Mouse (Mus musculus): ENCODE results near the gene Eva1c. TPM values are rescaled to one million over a fixed set of nuclear protein-coding genes. Genes with fewer than 3 reads are reported as not detected.

Gene Eva1c
- polyA plus RNA-seq, 1 experiment = 2.2 TPM

DNA sequence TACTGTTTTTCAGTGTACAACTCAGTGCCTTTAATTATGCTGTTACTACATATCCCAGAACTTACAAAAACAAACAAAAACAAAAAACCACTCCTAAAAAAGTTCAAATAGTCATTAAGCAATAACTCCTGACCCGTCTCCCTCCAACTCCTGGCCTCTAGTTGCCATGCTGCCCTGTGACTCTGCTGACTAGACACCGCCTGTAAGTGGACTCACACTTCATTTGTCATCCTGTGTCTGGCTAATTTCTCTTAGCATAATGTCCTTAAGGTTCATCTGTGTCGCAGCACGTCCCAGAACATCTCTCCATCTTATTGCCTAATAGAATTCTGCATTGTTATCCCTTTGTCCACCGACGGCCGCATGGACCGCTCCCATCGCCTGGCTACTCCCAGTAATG, 979 bp downstream of the Eva1c start:
- H3K27me3 ChIP-seq (ENCODE audit: control insufficient read depth, insufficient read depth, low read length) = no peaks in the 10 kb centered on the region
- DNase-seq = no peak
- no peak overlapping the region for H3K4me3 ChIP-seq (replicated peaks; ENCODE audit: insufficient read depth, low read depth, low read length)
- WGBS = 87% methylated on average over 9 of the region's 9 CpGs
- no peak overlapping the region for H3K27ac ChIP-seq (ENCODE audit: insufficient read depth, low read length)
- H3K4me1 ChIP-seq (ENCODE audit: control insufficient read depth, insufficient read depth, low read length) = no peaks in the 10 kb centered on the region
- no peak for TF ChIP-seq POLR2A (IDR thresholded peaks at IDR 0.05; ENCODE audit: borderline replicate concordance, insufficient read depth, low read length)
- no peak for TF ChIP-seq CTCF (IDR thresholded peaks at IDR 0.05; ENCODE audit: borderline replicate concordance, insufficient read depth, low read depth, low read length)

GRCm38 (mm10) chr16:90829136-90829535, 2.6 kb downstream of the Eva1c start:
- H3K4me3 ChIP-seq (replicated peaks; ENCODE audit: insufficient read depth, low read depth, low read length) = no peak overlapping the region
- H3K27me3 ChIP-seq (ENCODE audit: control insufficient read depth, insufficient read depth, low read length) = no peaks in the 10 kb centered on the region
- DNase-seq = no peak
- no peak overlapping the region for H3K27ac ChIP-seq (ENCODE audit: insufficient read depth, low read length)
- H3K4me1 ChIP-seq (ENCODE audit: control insufficient read depth, insufficient read depth, low read length) = no peaks in the 10 kb centered on the region
- 87% methylated on average over 7 of the region's 7 CpGs for WGBS
- no peak for TF ChIP-seq CTCF (IDR thresholded peaks at IDR 0.05; ENCODE audit: borderline replicate concordance, insufficient read depth, low read depth, low read length)
- TF ChIP-seq POLR2A (IDR thresholded peaks at IDR 0.05; ENCODE audit: borderline replicate concordance, insufficient read depth, low read length) = no peak

DNA sequence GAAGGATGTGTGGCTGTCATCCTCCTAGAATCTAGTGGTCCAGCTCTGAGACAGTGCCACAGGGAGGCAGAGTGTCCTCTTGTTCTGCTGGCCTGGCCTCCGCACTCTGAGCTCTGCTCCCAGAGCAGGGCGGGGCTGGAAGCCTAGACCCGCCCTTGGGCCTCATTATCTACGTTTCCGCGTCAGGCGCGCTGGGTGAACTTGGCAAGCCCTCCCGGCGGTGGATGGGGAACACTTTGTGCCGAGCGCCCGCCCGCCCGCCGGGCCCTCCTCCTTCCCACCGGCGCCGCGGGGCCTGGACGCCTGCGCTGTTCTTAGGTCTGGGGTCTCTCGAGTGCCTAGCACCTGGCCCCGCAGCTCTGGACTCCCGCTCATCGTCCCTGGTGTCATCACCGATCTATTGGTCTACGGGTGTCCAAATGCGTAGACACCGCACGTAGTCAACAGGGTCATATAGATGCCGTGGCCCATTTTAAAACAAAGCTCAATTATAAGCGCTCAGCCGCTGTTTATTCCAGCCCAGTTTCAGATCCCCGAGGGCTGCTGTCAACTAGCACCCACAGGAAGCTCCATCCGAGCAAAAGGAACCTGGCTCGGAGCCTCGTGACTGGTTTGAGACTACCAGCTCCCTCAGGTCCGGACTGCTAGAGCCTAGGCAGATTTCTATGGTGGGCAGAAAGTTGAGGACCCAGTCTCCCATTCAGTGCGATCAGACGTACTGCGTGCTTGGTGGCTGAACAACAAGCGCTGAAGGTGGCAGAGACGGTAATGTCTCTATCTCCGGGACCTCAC, 3.6 kb downstream of the Eva1c start:
- peak overlapping the region; percentile 82 for H3K27ac ChIP-seq (ENCODE audit: insufficient read depth, low read length)

DNA sequence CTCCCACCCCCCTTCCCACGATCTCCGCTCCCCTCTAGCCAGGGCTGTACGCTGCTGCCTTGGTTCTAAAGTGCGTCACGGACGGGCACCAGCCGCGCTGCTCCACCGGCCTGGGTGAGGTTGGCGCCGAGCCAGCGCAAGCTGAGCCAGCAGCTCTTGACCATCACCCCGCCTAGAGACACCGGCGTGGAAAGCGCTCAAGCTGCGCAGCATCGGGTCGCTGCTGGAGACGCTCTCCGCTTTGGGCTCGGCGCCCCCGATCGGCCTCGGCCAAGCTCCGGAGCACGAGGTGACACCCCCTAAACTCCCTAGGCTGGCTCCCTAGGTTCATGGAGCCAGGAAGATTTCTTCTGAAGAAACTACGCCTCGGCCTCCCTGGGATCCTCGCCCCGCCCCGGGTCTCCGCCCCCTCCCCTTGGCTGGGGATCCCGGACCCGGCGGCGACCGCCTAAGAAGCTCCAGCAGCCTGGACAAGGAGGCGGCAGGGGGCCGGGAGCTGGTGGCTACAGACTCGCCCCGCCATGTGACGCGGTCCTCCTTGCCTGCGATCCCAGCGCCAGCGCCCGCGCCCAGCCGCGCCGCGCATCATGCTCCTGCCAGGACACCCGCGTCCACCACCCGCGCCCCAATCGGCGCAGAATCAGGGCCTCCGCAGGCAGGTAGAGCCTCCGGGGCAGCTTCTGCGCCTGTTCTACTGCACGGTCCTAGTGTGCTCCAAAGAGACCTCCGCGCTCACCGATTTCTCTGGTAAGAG, 4.3 kb downstream of the Eva1c start:
- no peaks in the 10 kb centered on the region for H3K4me1 ChIP-seq (ENCODE audit: control insufficient read depth, insufficient read depth, low read length)
- TF ChIP-seq POLR2A (IDR thresholded peaks at IDR 0.05; ENCODE audit: borderline replicate concordance, insufficient read depth, low read length) (0 out of 2 replicates have a peak, but pooled peaks have one; percentile 16), CTCF (IDR thresholded peaks at IDR 0.05; ENCODE audit: borderline replicate concordance, insufficient read depth, low read depth, low read length) (no peak)
- no peaks in the 10 kb centered on the region for H3K27me3 ChIP-seq (ENCODE audit: control insufficient read depth, insufficient read depth, low read length)
- H3K27ac ChIP-seq (ENCODE audit: insufficient read depth, low read length) = peak overlapping the region; percentile 82
- WGBS = under 1% methylated on average over 67 of the region's 67 CpGs
- peak; percentile 78 to 83 for DNase-seq
- H3K4me3 ChIP-seq (replicated peaks; ENCODE audit: insufficient read depth, low read depth, low read length) = peak overlapping the region; percentile 60

More for the DNA sequence above, 3.6 kb downstream of the Eva1c start:
- H3K4me1 ChIP-seq (ENCODE audit: control insufficient read depth, insufficient read depth, low read length) = no peaks in the 10 kb centered on the region
- no peaks in the 10 kb centered on the region for H3K27me3 ChIP-seq (ENCODE audit: control insufficient read depth, insufficient read depth, low read length)
- TF ChIP-seq CTCF (IDR thresholded peaks at IDR 0.05; ENCODE audit: borderline replicate concordance, insufficient read depth, low read depth, low read length) = peak; percentile 50; the same call in 1 of the 2 replicates
- TF ChIP-seq POLR2A (IDR thresholded peaks at IDR 0.05; ENCODE audit: borderline replicate concordance, insufficient read depth, low read length) = peak; percentile 67
- H3K4me3 ChIP-seq (replicated peaks; ENCODE audit: insufficient read depth, low read depth, low read length) = peak overlapping the region; percentile 60
- DNase-seq = peak; percentile 86
- under 1% methylated on average over 45 of the region's 45 CpGs for WGBS

DNA sequence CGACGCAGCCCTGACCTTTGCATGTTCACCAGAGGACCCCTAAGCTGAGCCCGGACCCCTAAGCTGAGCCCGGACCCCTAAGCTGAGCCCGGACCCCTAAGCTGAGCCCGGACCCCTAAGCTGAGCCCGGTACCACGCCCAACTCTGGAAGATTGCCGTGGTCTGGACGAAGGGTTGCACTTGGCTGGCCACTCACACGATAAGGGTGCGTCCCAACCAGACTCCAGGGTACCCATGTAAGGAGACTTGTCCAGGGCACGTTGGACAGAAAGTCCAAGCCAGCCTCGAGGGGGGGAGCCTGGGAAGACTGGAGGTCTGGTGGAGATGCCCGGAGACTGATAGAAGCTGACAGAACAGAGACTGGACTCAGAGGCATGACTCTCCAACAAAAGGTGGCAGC, 5.2 kb downstream of the Eva1c start:
- no peak for TF ChIP-seq CTCF (IDR thresholded peaks at IDR 0.05; ENCODE audit: borderline replicate concordance, insufficient read depth, low read depth, low read length)
- TF ChIP-seq POLR2A (IDR thresholded peaks at IDR 0.05; ENCODE audit: borderline replicate concordance, insufficient read depth, low read length) = no peak
- Histone ChIP-seq H3K27me3 (ENCODE audit: control insufficient read depth, insufficient read depth, low read length) (no peaks in the 10 kb centered on the region), H3K4me1 (ENCODE audit: control insufficient read depth, insufficient read depth, low read length) (no peaks in the 10 kb centered on the region), H3K4me3 (replicated peaks; ENCODE audit: insufficient read depth, low read depth, low read length) (peak overlapping the region; percentile 60), H3K27ac (ENCODE audit: insufficient read depth, low read length) (no peak overlapping the region)
- WGBS = 17% methylated on average over 15 of the region's 15 CpGs
- peak in 1 of 2 experiments; percentile 20 for DNase-seq

GRCm38 (mm10) chr16:90832495-90832894, 6.0 kb downstream of the Eva1c start:
- TF ChIP-seq POLR2A (IDR thresholded peaks at IDR 0.05; ENCODE audit: borderline replicate concordance, insufficient read depth, low read length) = no peak
- no peak for TF ChIP-seq CTCF (IDR thresholded peaks at IDR 0.05; ENCODE audit: borderline replicate concordance, insufficient read depth, low read depth, low read length)
- Histone ChIP-seq H3K4me1 (ENCODE audit: control insufficient read depth, insufficient read depth, low read length) (no peaks in the 10 kb centered on the region), H3K27ac (ENCODE audit: insufficient read depth, low read length) (no peak overlapping the region), H3K4me3 (replicated peaks; ENCODE audit: insufficient read depth, low read depth, low read length) (no peak overlapping the region), H3K27me3 (ENCODE audit: control insufficient read depth, insufficient read depth, low read length) (no peaks in the 10 kb centered on the region)
- no peak for DNase-seq
- 78% methylated on average over 6 of the region's 6 CpGs for WGBS

- no peak for DNase-seq
- H3K27ac ChIP-seq (ENCODE audit: insufficient read depth, low read length) = no peak overlapping the region
- H3K4me1 ChIP-seq (ENCODE audit: control insufficient read depth, insufficient read depth, low read length) = no peaks in the 10 kb centered on the region
- H3K27me3 ChIP-seq (ENCODE audit: control insufficient read depth, insufficient read depth, low read length) = no peaks in the 10 kb centered on the region
- TF ChIP-seq CTCF (IDR thresholded peaks at IDR 0.05; ENCODE audit: borderline replicate concordance, insufficient read depth, low read depth, low read length) (no peak), POLR2A (IDR thresholded peaks at IDR 0.05; ENCODE audit: borderline replicate concordance, insufficient read depth, low read length) (no peak)
- no peak overlapping the region for H3K4me3 ChIP-seq (replicated peaks; ENCODE audit: insufficient read depth, low read depth, low read length)
- 47% methylated on average over 9 of the region's 9 CpGs for WGBS
These were observed 6.7 kb downstream of the Eva1c start for GRCm38 (mm10) chr16:90833041-90833791.
